Mouse (Mus musculus) embryonic fibroblast, embryonic 13.5 days (primary cell): ENCODE data around the gene Ppard. TPM values are rescaled to one million over a fixed set of nuclear protein-coding genes. Genes with fewer than 3 reads are reported as not detected.

Experiments used
- H3K27ac ChIP-seq: 2 replicates; pipeline ENCODE4 v1.5.1; 2012; ENCODE audit warnings: low read length, control low read depth, inconsistent platforms; ENCODE audit not compliant: insufficient read depth
- H3K4me1 ChIP-seq: 2 replicates; pipeline ENCODE4 v1.6.1; 2011; ENCODE audit warnings: low read length; ENCODE audit not compliant: control insufficient read depth, insufficient read depth
- H3K4me3 ChIP-seq: 2 replicates; pipeline ENCODE4 v1.5.1; 2011; ENCODE audit warnings: mild to moderate bottlenecking, control low read depth, low read length; ENCODE audit not compliant: insufficient read depth
- CTCF ChIP-seq: IDR thresholded peaks from 2 replicates; pipeline ENCODE4 v1.5.1; 2011; ENCODE audit warnings: mild to moderate bottlenecking, control low read depth, low read length, moderate library complexity, borderline replicate concordance; ENCODE audit not compliant: insufficient read depth
- POLR2A ChIP-seq: IDR thresholded peaks from 2 replicates; pipeline ENCODE4 v1.6.1; 2011; ENCODE audit warnings: low read depth, mild to moderate bottlenecking, control low read depth, low read length, moderate library complexity
- polyA plus RNA-seq: library from polyadenylated mRNA; stranded (reverse); fragments of >200 nt; gene quantifications from 2 replicates; pipeline ENCODE4 v1.2.4, GENCODE M21; 2011; ENCODE audit warnings: low read depth; ENCODE audit not compliant: missing spikeins, insufficient read length

Ppard gene
- polyA plus RNA-seq, 1 experiment = 31.6 TPM

DNA sequence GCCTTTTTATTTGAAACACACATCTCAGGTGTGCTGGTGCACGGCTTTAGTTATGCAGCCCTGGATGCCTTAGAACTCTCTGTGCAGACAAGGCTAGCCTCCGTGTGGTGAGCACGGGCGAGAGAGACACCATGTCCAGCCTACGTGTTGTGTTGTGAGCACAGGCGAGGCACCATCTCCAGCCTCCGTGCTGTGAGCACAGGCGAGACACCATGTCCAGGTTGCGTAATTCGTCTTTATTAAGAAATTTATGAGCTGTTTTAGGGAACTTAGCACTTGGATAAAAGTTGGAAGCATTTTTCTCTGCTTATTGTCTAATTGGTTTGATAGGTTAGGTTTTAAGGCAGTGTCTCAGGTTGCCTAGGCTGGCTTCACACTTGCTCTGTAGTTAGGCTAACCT lies 50.7 kb downstream of the Ppard start:
- TF ChIP-seq POLR2A = no peak
- TF ChIP-seq CTCF = no peak
- no peak overlapping the region for H3K27ac ChIP-seq
- H3K4me3 ChIP-seq = no peak overlapping the region
- H3K4me1 ChIP-seq = no peaks in the 10 kb centered on the region

DNA sequence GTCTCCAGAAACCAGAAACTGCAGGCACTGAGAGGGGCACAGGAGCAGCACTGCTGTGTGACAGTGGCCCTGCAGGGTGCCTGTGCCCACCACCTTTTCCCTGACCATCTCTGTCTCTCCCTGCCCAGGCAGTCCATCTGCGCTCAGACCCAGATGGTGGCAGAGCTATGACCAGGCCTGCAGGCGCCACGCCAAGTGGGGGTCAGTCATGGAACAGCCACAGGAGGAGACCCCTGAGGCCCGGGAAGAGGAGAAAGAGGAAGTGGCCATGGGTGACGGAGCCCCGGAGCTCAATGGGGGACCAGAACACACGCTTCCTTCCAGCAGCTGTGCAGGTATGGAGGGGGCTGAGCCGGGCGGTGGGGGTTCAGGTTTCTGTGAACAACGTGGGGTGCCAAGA lies 53.6 kb downstream of the Ppard start:
- H3K4me1 ChIP-seq = no peaks in the 10 kb centered on the region
- no peak overlapping the region for H3K27ac ChIP-seq
- TF ChIP-seq POLR2A (no peak), CTCF (no peak)
- no peak overlapping the region for H3K4me3 ChIP-seq

DNA sequence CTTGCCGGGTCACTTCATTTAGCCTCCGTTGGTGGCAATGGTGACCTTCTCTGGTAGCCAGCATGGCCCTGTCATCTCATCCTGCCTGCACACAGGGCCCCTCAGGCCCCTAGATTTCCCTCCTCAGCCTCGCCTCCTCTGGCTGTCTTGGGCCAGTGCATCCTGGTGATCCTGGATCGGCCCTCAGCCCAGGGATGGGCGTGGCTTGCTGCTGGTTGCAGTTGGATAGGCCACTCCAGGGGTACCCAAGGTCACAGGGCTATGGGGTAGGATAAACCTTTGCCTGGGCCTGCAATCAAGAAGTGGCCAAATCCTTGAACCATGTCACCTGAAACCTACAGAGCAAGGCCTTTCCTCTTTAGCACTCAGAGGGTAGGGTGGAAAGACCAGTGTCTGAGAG lies 54.5 kb downstream of the Ppard start:
- TF ChIP-seq CTCF (no peak), POLR2A (no peak)
- Histone ChIP-seq H3K4me1 (no peaks in the 10 kb centered on the region), H3K27ac (no peak overlapping the region)

DNA sequence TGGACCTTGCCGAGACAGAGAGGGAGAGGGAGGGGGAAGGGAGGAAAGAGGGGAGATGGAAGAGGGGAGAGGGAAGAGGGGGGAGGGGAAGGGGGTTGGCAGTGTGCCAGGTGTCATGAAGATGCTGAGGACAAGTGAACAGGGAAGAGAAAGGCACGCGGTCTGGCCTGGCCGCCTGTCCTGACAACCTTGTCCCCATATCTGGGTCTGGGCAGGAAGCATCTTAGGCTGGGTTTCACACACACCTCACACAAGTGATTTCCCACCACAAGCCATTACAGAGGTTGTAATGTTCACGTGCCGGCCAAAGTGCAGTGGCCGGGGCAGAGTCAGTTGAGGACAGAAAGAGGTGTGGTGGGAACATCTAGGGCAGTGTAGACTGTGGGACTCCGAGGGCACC lies 55.1 kb downstream of the Ppard start:
- Histone ChIP-seq H3K4me1 (no peaks in the 10 kb centered on the region), H3K27ac (no peak overlapping the region), H3K4me3 (no peak overlapping the region)
- TF ChIP-seq POLR2A (no peak), CTCF (no peak)

More for the DNA sequence above, 54.5 kb downstream of the Ppard start:
- no peak overlapping the region for H3K4me3 ChIP-seq

DNA sequence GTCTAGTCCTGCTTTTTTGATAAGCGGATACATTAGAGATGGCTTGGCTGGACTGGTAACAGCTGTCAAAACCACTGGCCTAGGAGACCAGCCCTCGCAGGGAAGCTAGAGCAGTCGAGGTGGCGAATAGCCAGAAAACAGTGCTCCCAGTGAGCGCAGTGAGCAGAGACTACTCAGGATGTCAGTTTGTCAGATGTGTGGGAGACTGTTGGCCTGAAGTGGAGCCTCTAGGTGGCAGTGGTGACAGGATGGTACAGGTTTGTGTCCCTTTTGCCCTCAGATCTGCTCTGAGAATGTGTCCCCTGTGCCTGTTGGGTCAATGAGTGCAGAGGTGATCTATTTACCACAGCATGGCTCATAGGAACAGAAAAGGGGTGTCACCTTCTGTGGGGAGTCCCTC lies 55.5 kb downstream of the Ppard start:
- Histone ChIP-seq H3K27ac (no peak overlapping the region), H3K4me3 (no peak overlapping the region), H3K4me1 (no peaks in the 10 kb centered on the region)
- TF ChIP-seq POLR2A (no peak), CTCF (peak; percentile 17; the same call in 1 of the 2 replicates)

DNA sequence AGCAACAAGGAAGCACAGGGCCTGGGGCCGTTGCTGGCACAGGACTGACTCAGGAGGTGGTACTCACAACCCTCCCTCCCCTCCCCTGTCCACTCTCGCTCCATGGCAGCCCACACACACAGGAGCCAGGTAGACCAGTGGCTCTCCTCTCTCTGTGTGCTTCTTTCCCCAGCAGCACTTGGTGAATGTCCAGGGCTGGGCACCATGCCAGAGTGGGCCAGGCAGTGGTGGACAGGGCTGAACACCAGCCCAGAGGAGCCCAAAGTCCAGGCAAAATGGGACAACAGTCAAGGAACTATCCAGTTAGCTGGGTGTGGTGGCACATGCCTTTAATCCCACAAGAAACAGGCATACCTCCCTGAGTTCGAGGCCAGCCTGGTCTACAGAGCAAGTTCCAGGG lies 57.8 kb downstream of the Ppard start:
- no peak overlapping the region for H3K4me3 ChIP-seq
- H3K27ac ChIP-seq = no peak overlapping the region
- no peaks in the 10 kb centered on the region for H3K4me1 ChIP-seq
- no peak for TF ChIP-seq CTCF
- TF ChIP-seq POLR2A = no peak

DNA sequence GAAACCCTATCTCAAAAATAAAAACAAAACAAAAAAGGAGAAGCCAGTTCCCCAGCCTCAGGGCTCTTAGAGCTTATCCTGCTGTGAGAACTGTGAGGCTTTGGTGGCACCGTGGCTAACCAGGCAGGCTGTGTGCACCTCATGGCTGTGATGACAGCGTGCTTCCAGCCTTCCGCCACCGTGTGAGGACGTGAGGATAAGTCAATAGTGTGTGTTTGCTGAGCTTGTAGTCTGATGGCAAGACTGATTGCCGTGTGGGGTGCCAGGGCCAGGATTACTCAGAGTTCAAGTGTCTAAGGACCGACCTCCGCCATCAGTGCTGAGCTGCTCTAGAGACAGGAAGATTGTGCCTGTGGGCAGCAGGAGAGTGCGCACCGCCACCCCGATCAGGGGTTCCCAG lies 58.2 kb downstream of the Ppard start:
- H3K4me1 ChIP-seq = no peaks in the 10 kb centered on the region
- H3K27ac ChIP-seq = no peak overlapping the region
- H3K4me3 ChIP-seq = no peak overlapping the region
- TF ChIP-seq POLR2A = no peak
- TF ChIP-seq CTCF = no peak

GRCm38 (mm10) chr17:28291346-28291745 lies 58.8 kb downstream of the Ppard start:
- TF ChIP-seq POLR2A (no peak), CTCF (no peak)
- Histone ChIP-seq H3K4me3 (no peak overlapping the region), H3K27ac (no peak overlapping the region), H3K4me1 (no peaks in the 10 kb centered on the region)

DNA sequence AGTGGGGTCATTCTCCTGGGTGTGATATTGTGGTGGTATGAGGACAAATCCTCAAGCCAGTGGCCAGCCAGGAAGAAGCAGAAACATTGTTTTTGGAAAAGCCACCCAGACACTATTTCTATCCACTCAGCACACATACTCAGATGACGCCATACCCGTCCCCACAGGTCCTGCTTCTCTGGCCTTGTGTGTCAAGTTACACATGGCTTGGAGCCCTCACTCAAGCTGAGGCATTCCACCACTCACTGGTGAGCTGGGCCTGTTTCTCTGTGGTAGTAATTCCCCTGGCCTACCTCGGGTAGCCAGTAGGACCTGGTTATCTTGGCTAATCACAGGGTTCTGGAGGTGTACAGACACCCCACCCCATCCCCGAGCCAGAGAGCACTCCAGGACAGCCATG lies 61.2 kb downstream of the Ppard start:
- no peaks in the 10 kb centered on the region for H3K4me1 ChIP-seq
- no peak overlapping the region for H3K27ac ChIP-seq
- TF ChIP-seq CTCF = no peak
- TF ChIP-seq POLR2A = no peak
- H3K4me3 ChIP-seq = no peak overlapping the region

DNA sequence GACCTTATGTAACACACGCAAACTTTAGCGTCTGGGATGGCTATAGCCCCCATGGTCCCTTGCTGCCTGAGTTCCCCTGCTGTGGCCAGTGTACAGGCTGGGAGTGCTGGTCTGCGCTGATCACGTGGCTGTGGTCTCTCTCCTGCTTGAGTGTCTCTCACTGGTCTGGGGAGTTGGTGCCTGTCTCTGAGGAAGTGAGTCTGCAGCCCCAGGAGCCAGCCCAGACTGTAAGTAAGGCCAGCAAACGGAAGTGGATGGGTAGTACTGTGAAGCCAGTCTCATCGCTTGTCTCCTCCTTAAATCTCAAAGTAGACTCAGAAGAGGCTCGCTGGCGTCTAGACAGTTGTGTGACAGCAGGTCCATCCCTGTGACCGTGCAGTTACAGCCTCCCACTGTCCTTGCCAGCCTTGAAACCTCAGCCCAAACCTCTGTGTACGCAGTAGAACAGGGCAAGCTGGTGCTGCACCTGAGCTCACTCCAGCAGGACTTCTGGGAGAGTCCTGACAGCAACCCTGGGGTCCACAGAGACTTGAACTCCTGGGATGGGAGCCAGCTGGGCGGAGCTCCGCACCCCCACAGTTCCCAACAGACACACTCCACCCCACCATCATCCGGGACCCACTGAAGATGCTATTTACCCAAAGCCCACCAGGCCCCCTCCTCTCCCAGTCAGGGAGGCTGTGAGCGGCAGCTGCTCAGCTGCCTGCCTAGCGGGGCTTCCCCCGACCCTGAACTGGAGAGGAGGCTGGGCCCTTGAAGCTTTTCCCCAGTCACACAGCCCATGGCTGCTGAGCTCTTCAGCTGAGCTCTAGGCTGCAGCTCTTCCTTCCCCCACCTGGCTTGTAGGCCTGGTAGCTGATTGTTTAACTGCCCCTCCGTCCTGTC lies 62.2 kb downstream of the Ppard start:
- Histone ChIP-seq H3K27ac (no peak overlapping the region), H3K4me1 (no peaks in the 10 kb centered on the region), H3K4me3 (no peak overlapping the region)
- TF ChIP-seq CTCF (no peak), POLR2A (no peak)
